Mouse (Mus musculus) CH12.LX (cell line): Measurements from ENCODE around the gene Chtop. TPM values are rescaled to one million over a fixed set of nuclear protein-coding genes. Genes with fewer than 3 reads are reported as not detected.

Experiments used
- DNase-seq: peaks from one replicate; pipeline ENCODE4 v3.0.0-alpha.2; 2013; ENCODE audit errors: extremely low read depth
- H3K27ac ChIP-seq: 2 replicates; pipeline ENCODE4 v1.5.1; 2012; ENCODE audit warnings: low read depth, mild to moderate bottlenecking, control low read depth, moderate library complexity; ENCODE audit not compliant: insufficient read depth
- H3K27me3 ChIP-seq: replicated peaks from 2 replicates; pipeline ENCODE3; 2012; ENCODE audit warnings: inconsistent platforms
- H3K36me3 ChIP-seq, 2 experiments: replicated peaks in 1 of 2; 2 replicates each; pipeline versions ENCODE3 to v1.6.1; 2012; ENCODE audit warnings: inconsistent platforms in 1 of 2, low read length in 1 of 2, mild to moderate bottlenecking in 1 of 2, mixed read lengths in 1 of 2, moderate library complexity in 1 of 2; ENCODE audit not compliant: control insufficient read depth in 1 of 2, insufficient read depth in 1 of 2
- H3K4me1 ChIP-seq, 2 experiments: 2 replicates each; pipeline ENCODE4 v1.6.1; 2012; ENCODE audit warnings: inconsistent platforms in 1 of 2, moderate library complexity in 1 of 2; ENCODE audit not compliant: insufficient read depth in 2 of 2, control insufficient read depth in 1 of 2
- H3K4me2 ChIP-seq: 2 replicates; pipeline ENCODE4 v1.6.1; 2012; ENCODE audit warnings: low read depth, mild to moderate bottlenecking, control low read depth; ENCODE audit not compliant: poor library complexity, insufficient read depth, severe bottlenecking
- H3K4me3 ChIP-seq, 3 experiments: fragments of 150-350 bp in 1 of 3; sonication (generic) in 1 of 3; replicated peaks in 1 of 3; 2 replicates each; pipeline versions ENCODE3 to v1.5.1; 2011 to 2012; ENCODE audit warnings: low read depth in 2 of 3, low read length in 2 of 3, mild to moderate bottlenecking in 2 of 3, moderate library complexity in 2 of 3, control low read depth in 1 of 3, improper control_type of control experiment in 1 of 3, inconsistent platforms in 1 of 3, mixed read lengths in 1 of 3; ENCODE audit not compliant: poor library complexity in 1 of 3
- H3K79me2 ChIP-seq: replicated peaks from 2 replicates; pipeline ENCODE4 v1.6.1; 2012; ENCODE audit warnings: mild to moderate bottlenecking, moderate library complexity; ENCODE audit not compliant: control insufficient read depth, poor library complexity, insufficient read depth, severe bottlenecking; ENCODE audit errors: extremely low read depth
- H3K9ac ChIP-seq: 2 replicates; pipeline ENCODE4 v1.6.1; 2012; ENCODE audit warnings: low read depth, mild to moderate bottlenecking, control low read depth, moderate library complexity; ENCODE audit not compliant: insufficient read depth
- H3K9me3 ChIP-seq: replicated peaks from 2 replicates; pipeline ENCODE3; 2012; ENCODE audit warnings: low read length, inconsistent platforms, mixed read lengths
- BHLHE40 ChIP-seq: IDR thresholded peaks from 2 replicates; pipeline ENCODE4 v1.6.1; 2011; ENCODE audit warnings: mild to moderate bottlenecking, low read depth, low read length, improper control_type of control experiment
- CHD1 ChIP-seq: IDR thresholded peaks from 2 replicates; pipeline ENCODE4 v1.6.1; 2012; ENCODE audit warnings: low read depth, low read length, improper control_type of control experiment, inconsistent platforms
- CHD2 ChIP-seq: IDR thresholded peaks from 2 replicates; pipeline ENCODE4 v1.6.1; 2011; ENCODE audit warnings: low read length, improper control_type of control experiment
- E2F4 ChIP-seq: IDR thresholded peaks from 2 replicates; pipeline ENCODE4 v1.6.1; 2011; ENCODE audit warnings: low read depth, low read length, improper control_type of control experiment; ENCODE audit not compliant: insufficient replicate concordance
- ELF1 ChIP-seq: IDR thresholded peaks from 2 replicates; pipeline ENCODE4 v1.6.1; 2014; ENCODE audit warnings: low read depth, mild to moderate bottlenecking, inconsistent platforms, low read length, improper control_type of control experiment
- ETS1 ChIP-seq: conservative IDR thresholded peaks from 2 replicates; pipeline ENCODE4 v1.6.1; 2012; ENCODE audit warnings: low read depth, mild to moderate bottlenecking, inconsistent platforms, low read length, improper control_type of control experiment, moderate library complexity
- HCFC1 ChIP-seq: IDR thresholded peaks from 2 replicates; pipeline ENCODE4 v1.6.1; 2012; ENCODE audit warnings: low read depth, mild to moderate bottlenecking, inconsistent platforms, low read length, improper control_type of control experiment
- IRF4 ChIP-seq: IDR thresholded peaks from 2 replicates; pipeline ENCODE4 v1.6.1; 2014; ENCODE audit warnings: low read depth, mild to moderate bottlenecking, inconsistent platforms, low read length, improper control_type of control experiment
- JUN ChIP-seq: IDR thresholded peaks from 2 replicates; pipeline ENCODE4 v1.6.1; 2011; ENCODE audit warnings: low read depth, mild to moderate bottlenecking, low read length, improper control_type of control experiment, moderate library complexity; ENCODE audit not compliant: insufficient read depth
- JUND ChIP-seq: conservative IDR thresholded peaks from 2 replicates; pipeline ENCODE4 v1.6.1; 2011; ENCODE audit warnings: low read depth, low read length, improper control_type of control experiment
- KAT2A ChIP-seq: IDR thresholded peaks from 2 replicates; pipeline ENCODE4 v1.6.1; 2012; ENCODE audit warnings: low read length, improper control_type of control experiment, inconsistent platforms; ENCODE audit not compliant: insufficient replicate concordance
- MAFK ChIP-seq: IDR thresholded peaks from 2 replicates; pipeline ENCODE4 v1.6.1; 2011; ENCODE audit warnings: low read length, improper control_type of control experiment; ENCODE audit not compliant: insufficient replicate concordance
- MAX ChIP-seq: IDR thresholded peaks from 2 replicates; pipeline ENCODE4 v1.6.1; 2011; ENCODE audit warnings: low read length, improper control_type of control experiment
- MAZ ChIP-seq: IDR thresholded peaks from 2 replicates; pipeline ENCODE4 v1.6.1; 2012; ENCODE audit warnings: low read depth, mild to moderate bottlenecking, inconsistent platforms, low read length, improper control_type of control experiment, moderate library complexity
- MEF2A ChIP-seq: IDR thresholded peaks from 2 replicates; pipeline ENCODE4 v1.6.1; 2014; ENCODE audit warnings: low read depth, mild to moderate bottlenecking, inconsistent platforms, low read length, improper control_type of control experiment, borderline replicate concordance
- MXI1 ChIP-seq: IDR thresholded peaks from 2 replicates; pipeline ENCODE4 v1.6.1; 2011; ENCODE audit warnings: mild to moderate bottlenecking, low read depth, low read length, improper control_type of control experiment
- MYC ChIP-seq: IDR thresholded peaks from 2 replicates; pipeline ENCODE4 v1.6.1; 2011; ENCODE audit warnings: low read depth, mild to moderate bottlenecking, improper control_type of control experiment, low read length
- NELFE ChIP-seq: IDR thresholded peaks from 2 replicates; pipeline ENCODE4 v1.6.1; 2011; ENCODE audit warnings: low read depth, low read length, improper control_type of control experiment
- NRF1 ChIP-seq: IDR thresholded peaks from 2 replicates; pipeline ENCODE4 v1.6.1; 2014; ENCODE audit warnings: low read depth, mild to moderate bottlenecking, inconsistent platforms, low read length, improper control_type of control experiment, moderate library complexity
- PAX5 ChIP-seq: IDR thresholded peaks from 2 replicates; pipeline ENCODE4 v1.6.1; 2012; ENCODE audit warnings: low read length, inconsistent platforms, mixed read lengths
- POLR2A ChIP-seq: IDR thresholded peaks from 2 replicates; pipeline ENCODE4 v1.6.1; 2011; ENCODE audit warnings: low read depth, mild to moderate bottlenecking, improper control_type of control experiment, low read length
- POLR2AphosphoS2 ChIP-seq: IDR thresholded peaks from 2 replicates; pipeline ENCODE4 v1.6.1; 2011; ENCODE audit warnings: low read depth, low read length, improper control_type of control experiment
- RAD21 ChIP-seq: IDR thresholded peaks from 2 replicates; pipeline ENCODE4 v1.6.1; 2011; ENCODE audit warnings: low read depth, mild to moderate bottlenecking, low read length, improper control_type of control experiment, moderate library complexity
- RCOR1 ChIP-seq: conservative IDR thresholded peaks from 2 replicates; pipeline ENCODE4 v1.6.1; 2012; ENCODE audit warnings: low read depth, mild to moderate bottlenecking, inconsistent platforms, low read length, improper control_type of control experiment
- SIN3A ChIP-seq: IDR thresholded peaks from 2 replicates; pipeline ENCODE4 v1.6.1; 2012; ENCODE audit warnings: low read length, improper control_type of control experiment, inconsistent platforms
- SMC3 ChIP-seq: IDR thresholded peaks from 2 replicates; pipeline ENCODE4 v1.6.1; 2011; ENCODE audit warnings: low read depth, low read length, improper control_type of control experiment
- TBP ChIP-seq: conservative IDR thresholded peaks from 2 replicates; pipeline ENCODE4 v1.6.1; 2011; ENCODE audit warnings: low read depth, low read length, improper control_type of control experiment
- TCF12 ChIP-seq: IDR thresholded peaks from 2 replicates; pipeline ENCODE4 v1.6.1; 2014; ENCODE audit warnings: low read depth, mild to moderate bottlenecking, inconsistent platforms, low read length, improper control_type of control experiment
- UBTF ChIP-seq: IDR thresholded peaks from 2 replicates; pipeline ENCODE4 v1.6.1; 2012; ENCODE audit warnings: low read depth, mild to moderate bottlenecking, inconsistent platforms, low read length, improper control_type of control experiment, moderate library complexity
- USF1 ChIP-seq: IDR thresholded peaks from 2 replicates; pipeline ENCODE4 v1.6.1; 2014; ENCODE audit warnings: low read depth, mild to moderate bottlenecking, inconsistent platforms, low read length, improper control_type of control experiment
- USF2 ChIP-seq: conservative IDR thresholded peaks from 2 replicates; pipeline ENCODE4 v1.6.1; 2011; ENCODE audit warnings: low read depth, low read length, improper control_type of control experiment
- ZC3H11A ChIP-seq: IDR thresholded peaks from 2 replicates; pipeline ENCODE4 v1.6.1; 2012; ENCODE audit warnings: low read depth, mild to moderate bottlenecking, inconsistent platforms, low read length, improper control_type of control experiment
- ZMIZ1 ChIP-seq: IDR thresholded peaks from 2 replicates; pipeline ENCODE4 v1.6.1; 2012; ENCODE audit warnings: low read depth, mild to moderate bottlenecking, inconsistent platforms, low read length, improper control_type of control experiment
- dilution Hi-C: fragments of 300-500 bp; cut with MboI; formaldehyde crosslinking; loops from 2 replicates; pipeline ENCODE4 v1.14.3; 2020; ENCODE audit warnings: low sequenced_read_pairs; ENCODE audit not compliant: extremely low pct_unique_long_range_greater_than_20kb, extremely low pct_ligation_motif_present
- in situ Hi-C: fragments of 300-500 bp; cut with MboI; formaldehyde crosslinking; loops from 3 replicates; pipeline ENCODE4 v1.14.3; 2019; ENCODE audit warnings: low sequenced_read_pairs, low pct_ligation_motif_present, low pct_unique_long_range_greater_than_20kb, mixed read lengths
- polyA plus RNA-seq: library from polyadenylated mRNA; unstranded; fragments of >175 nt; gene quantifications from 2 replicates; pipeline ENCODE4 v1.2.1, GENCODE M21; 2012; ENCODE audit warnings: low read depth; ENCODE audit not compliant: insufficient read length
- total RNA-seq, 2 experiments: library from RNA; depleted of rRNA; stranded (reverse); fragments of 300-350 nt in 1 of 2; fragments of >200 nt in 1 of 2; gene quantifications; 2 replicates each; pipeline ENCODE4 v1.2.3; 2012 to 2014

Gene Chtop
- total RNA-seq (2012; rRNA removed) (88.5 and 106 TPM in 2 replicates), total RNA-seq (2014; rRNA removed) (130 and 134 TPM in 2 replicates), polyA plus RNA-seq (126 and 137 TPM in 2 replicates)

- in situ Hi-C loops: loop anchor here (5.0 kb wide), 1 partner anchor 103 kb away; the partner anchor contains the start of gene S100a6
- peak; percentile 99 for DNase-seq
Observed at GRCm38 (mm10) chr3:90508950-90509746, at the start of gene Chtop. TSS of gene Chtop (minus strand) at chr3:90509498.

GRCm38 (mm10) chr3:90555954-90556353 lies 46.7 kb upstream of the Chtop start:
- DNase-seq: no peak
- Histone ChIP-seq H3K27ac (no peak overlapping the region), H3K4me1 (no peaks in the 10 kb centered on the region), H3K79me2 (no peaks in the 10 kb centered on the region), H3K4me2 (no peak overlapping the region), H3K4me3 (no peak overlapping the region), H3K9ac (no peak overlapping the region), H3K36me3 (no peaks in the 10 kb centered on the region), H3K9me3 (no peaks in the 10 kb centered on the region), H3K27me3 (peaks cover 20% of the 10 kb centered on the region)
- TF ChIP-seq MAX: no peak
- no peak for TF ChIP-seq USF2
- no peak for TF ChIP-seq CHD2
- in situ Hi-C loops (no loop called here), dilution Hi-C loops (no loop called here)

More at GRCm38 (mm10) chr3:90508950-90509746, at the start of gene Chtop:
- Histone ChIP-seq H3K4me3 (peak within 1 kb of the TSS; percentile 86 to 98 (median 88)), H3K4me1 (peaks cover 0 to 43% of the 10 kb centered on the region in 2 experiments; a peak in 2 of 4 replicates), H3K9ac (peak within 1 kb of the TSS; percentile 100), H3K4me2 (peak within 1 kb of the TSS; percentile 99), H3K36me3 (peaks cover 22 to 42% of the 10 kb centered on the region in 2 experiments), H3K9me3 (no peaks in the 10 kb centered on the region), H3K27me3 (no peaks in the 10 kb centered on the region), H3K27ac (peak within 1 kb of the TSS; percentile 79), H3K79me2 (peaks cover 34% of the 10 kb centered on the region)
- peak; percentile 46 for TF ChIP-seq BHLHE40
- TF ChIP-seq POLR2A: peak; percentile 86
- TF ChIP-seq TCF12: peak; percentile 50
- no peak for TF ChIP-seq ETS1
- peak; percentile 98 for TF ChIP-seq ZC3H11A
- peak; percentile 78 for TF ChIP-seq ELF1
- no peak for TF ChIP-seq PAX5
- no peak for TF ChIP-seq CHD1
- TF ChIP-seq NRF1: peak; percentile 86
- no peak for TF ChIP-seq KAT2A
- peak; percentile 35; the same call in 1 of the 2 replicates for TF ChIP-seq TBP
- peak; percentile 11; the same call in 1 of the 2 replicates for TF ChIP-seq MAZ
- TF ChIP-seq IRF4: peak; percentile 32; the same call in 1 of the 2 replicates
- TF ChIP-seq MYC: peak; percentile 86
- TF ChIP-seq SIN3A: peak; percentile 63; the same call in 1 of the 2 replicates
- TF ChIP-seq USF1: peak; percentile 19
- peak; percentile 80; the same call in 1 of the 2 replicates for TF ChIP-seq POLR2AphosphoS2
- TF ChIP-seq JUND: no peak
- peak; percentile 75 for TF ChIP-seq HCFC1
- TF ChIP-seq SMC3: no peak
- TF ChIP-seq JUN: no peak
- peak; percentile 75; the same call in 1 of the 2 replicates for TF ChIP-seq RCOR1
- TF ChIP-seq E2F4: peak; percentile 82; the same call in 1 of the 2 replicates
- peak; percentile 78 for TF ChIP-seq MAX
- no peak for TF ChIP-seq MAFK
- TF ChIP-seq RAD21: no peak
- TF ChIP-seq UBTF: 0 out of 2 replicates have a peak, but pooled peaks have one; percentile 45
- TF ChIP-seq ZMIZ1: peak; percentile 43; the same call in 1 of the 2 replicates
- TF ChIP-seq MXI1: peak; percentile 69
- TF ChIP-seq NELFE: peak; percentile 67; the same call in 1 of the 2 replicates
- peak; percentile 57 for TF ChIP-seq MEF2A
- dilution Hi-C loops: no loop called here
